Mouse (Mus musculus) lung, postnatal 36 days (tissue): ENCODE data around the gene Cdkn2aipnl.
A peak's percentile ranks its signal among the peaks of the same experiment; 100 is the strongest.

Source experiments
- DNase-seq: peaks from one replicate; pipeline ENCODE4 v3.0.0; 2022; ENCODE audit warnings: mixed read lengths

Gene Cdkn2aipnl

GRCm38 (mm10) chr11:51949155-51949840 lies 18.2 kb upstream of the Cdkn2aipnl start:
- no peak for DNase-seq

GRCm38 (mm10) chr11:51949919-51950318 lies 17.5 kb upstream of the Cdkn2aipnl start:
- no peak for DNase-seq

GRCm38 (mm10) chr11:51951861-51952420 lies 15.5 kb upstream of the Cdkn2aipnl start:
- no peak for DNase-seq

GRCm38 (mm10) chr11:51956112-51956511 lies 11.3 kb upstream of the Cdkn2aipnl start:
- DNase-seq: peak; percentile 53

GRCm38 (mm10) chr11:51957760-51958159 lies 9.7 kb upstream of the Cdkn2aipnl start:
- no peak for DNase-seq

GRCm38 (mm10) chr11:51959511-51959910 lies 8.0 kb upstream of the Cdkn2aipnl start:
- no peak for DNase-seq

- DNase-seq: no peak
Observed at GRCm38 (mm10) chr11:51960061-51960460, 7.4 kb upstream of the Cdkn2aipnl start.

- DNase-seq: peak; percentile 87
Observed at GRCm38 (mm10) chr11:51960967-51961471, 6.4 kb upstream of the Cdkn2aipnl start.

GRCm38 (mm10) chr11:51961761-51962160 lies 5.7 kb upstream of the Cdkn2aipnl start:
- DNase-seq: no peak

- DNase-seq: no peak
Observed at GRCm38 (mm10) chr11:51962277-51962676, 5.2 kb upstream of the Cdkn2aipnl start.

GRCm38 (mm10) chr11:51966651-51967050 lies 810 bp upstream of the Cdkn2aipnl start:
- no peak for DNase-seq

GRCm38 (mm10) chr11:51968896-51969295 lies 1.4 kb downstream of the Cdkn2aipnl start:
- DNase-seq: no peak

- no peak for DNase-seq
Observed at GRCm38 (mm10) chr11:51969511-51969910, 2.0 kb downstream of the Cdkn2aipnl start.

GRCm38 (mm10) chr11:51971644-51972043 lies 4.2 kb downstream of the Cdkn2aipnl start:
- no peak for DNase-seq

- DNase-seq: peak; percentile 73
Observed at GRCm38 (mm10) chr11:51999611-52000289, 32.3 kb downstream of the Cdkn2aipnl start.

- peak; percentile 100 for DNase-seq
Observed at GRCm38 (mm10) chr11:52000290-52000962, 33.0 kb downstream of the Cdkn2aipnl start, which contains the start of gene Ube2b. Gene Ube2b (minus strand): TSS chr11:52000762.

GRCm38 (mm10) chr11:52001341-52001740 lies 33.9 kb downstream of the Cdkn2aipnl start:
- no peak for DNase-seq

GRCm38 (mm10) chr11:52001861-52002260 lies 34.4 kb downstream of the Cdkn2aipnl start:
- DNase-seq: no peak

- no peak for DNase-seq
Observed at GRCm38 (mm10) chr11:52002842-52003504, 35.5 kb downstream of the Cdkn2aipnl start.

- no peak for DNase-seq
Observed at GRCm38 (mm10) chr11:52003505-52003771, 36.0 kb downstream of the Cdkn2aipnl start.

- DNase-seq: peak; percentile 97
Observed at GRCm38 (mm10) chr11:52003772-52004528, 36.5 kb downstream of the Cdkn2aipnl start, which contains the start of gene Cdkl3. Gene Cdkl3 (plus strand): TSS chr11:52004221.

- no peak for DNase-seq
Observed at GRCm38 (mm10) chr11:52005586-52005985, 38.1 kb downstream of the Cdkn2aipnl start.
